Mouse (Mus musculus): ENCODE measurements around the gene Ypel3.

- TF ChIP-seq POLR2A (IDR thresholded peaks at IDR 0.05; ENCODE audit: extremely low read depth, insufficient read depth, low read length) = no peak
- TF ChIP-seq CTCF (IDR thresholded peaks at IDR 0.05; ENCODE audit: extremely low read depth, insufficient read depth, low read length) = no peak
Observed at GRCm38 (mm10) chr7:126825403-126825802, 48.6 kb downstream of the Ypel3 start.
